Mouse (Mus musculus) megakaryocyte, embryonic 14.5 days (primary cell): ENCODE measurements around the gene Nup214.

Experiments
- FLI1 ChIP-seq: IDR thresholded peaks from 2 replicates; pipeline ENCODE4 v1.6.1; 2012; ENCODE audit warnings: low read length, inconsistent platforms, mixed read lengths
- GATA1 ChIP-seq: IDR thresholded peaks from 3 replicates; pipeline ENCODE4 v1.6.1; 2012; ENCODE audit warnings: mixed read lengths, low read length, inconsistent platforms, borderline replicate concordance

- no peak for TF ChIP-seq GATA1
- TF ChIP-seq FLI1 = no peak
Observed at GRCm38 (mm10) chr2:31955686-31956085, 18.6 kb upstream of the Nup214 start.
